Mouse (Mus musculus) heart, embryonic 13.5 days (tissue): ENCODE measurements around the gene Safb. TPM values are rescaled to one million over a fixed set of nuclear protein-coding genes. Genes with fewer than 3 reads are reported as not detected.
"Not testable (repeated sequence)": the region's sequence is repeated elsewhere in the genome, so short reads cannot be mapped to it uniquely, and the experiment has no call there.

ENCODE experiments used
- ATAC-seq: fragments of 200-750 bp; cut with Nextera tagmentation; 2 replicates; pipeline ENCODE4 v1.8.0; 2017; ENCODE audit warnings: moderate TSS enrichment; ENCODE audit not compliant: insufficient number of reproducible peaks, low FRiP score, low TSS enrichment; ENCODE audit errors: extremely low read depth
- H3K27ac ChIP-seq: fragments of 300-500 bp; sonication (generic); replicated peaks from 2 replicates; pipeline ENCODE4 v1.5.1; 2015; ENCODE audit warnings: moderate library complexity, mild to moderate bottlenecking, inconsistent platforms
- H3K27me3 ChIP-seq: fragments of 300-500 bp; sonication (generic); replicated peaks from 2 replicates; pipeline ENCODE4 v1.6.1; 2015; ENCODE audit warnings: mild to moderate bottlenecking, inconsistent platforms
- H3K36me3 ChIP-seq: fragments of 300-500 bp; sonication (generic); 2 replicates; pipeline ENCODE4 v1.6.1; 2015; ENCODE audit warnings: mild to moderate bottlenecking, inconsistent platforms
- H3K4me1 ChIP-seq: fragments of 300-500 bp; sonication (generic); 2 replicates; pipeline ENCODE4 v1.6.1; 2015; ENCODE audit warnings: inconsistent platforms
- H3K4me2 ChIP-seq: fragments of 300-500 bp; sonication (generic); 2 replicates; pipeline ENCODE4 v1.6.1; 2015; ENCODE audit warnings: inconsistent platforms, mild to moderate bottlenecking, moderate library complexity
- H3K4me3 ChIP-seq: fragments of 300-500 bp; sonication (generic); 2 replicates; pipeline ENCODE4 v1.5.1; 2015; ENCODE audit warnings: moderate library complexity, mild to moderate bottlenecking, inconsistent platforms
- H3K9ac ChIP-seq: fragments of 300-500 bp; sonication (generic); 2 replicates; pipeline ENCODE4 v1.6.1; 2015; ENCODE audit warnings: inconsistent platforms, mild to moderate bottlenecking, moderate library complexity
- H3K9me3 ChIP-seq: fragments of 300-500 bp; sonication (generic); 2 replicates; pipeline ENCODE4 v1.6.1; 2016; ENCODE audit warnings: inconsistent platforms
- WGBS: fragments of 180-500 bp; shearing (Covaris S2); methylation state at CpG from one replicate; pipeline ENCODE4 v1.1.7; 2015; ENCODE audit warnings: mixed read lengths; 5-methylcytosine and 5-hydroxymethylcytosine counted together
- polyA plus RNA-seq: library from polyadenylated mRNA; unstranded; fragments of >200 nt; fragmentation: Nextera tagmentation; extraction: Ambion mirVana; gene quantifications from 2 replicates; pipeline ENCODE4 v1.2.1, GENCODE M21; 2015

The Safb gene
- polyA plus RNA-seq, 1 experiment from 2014 or later, result 68.1 TPM

DNA sequence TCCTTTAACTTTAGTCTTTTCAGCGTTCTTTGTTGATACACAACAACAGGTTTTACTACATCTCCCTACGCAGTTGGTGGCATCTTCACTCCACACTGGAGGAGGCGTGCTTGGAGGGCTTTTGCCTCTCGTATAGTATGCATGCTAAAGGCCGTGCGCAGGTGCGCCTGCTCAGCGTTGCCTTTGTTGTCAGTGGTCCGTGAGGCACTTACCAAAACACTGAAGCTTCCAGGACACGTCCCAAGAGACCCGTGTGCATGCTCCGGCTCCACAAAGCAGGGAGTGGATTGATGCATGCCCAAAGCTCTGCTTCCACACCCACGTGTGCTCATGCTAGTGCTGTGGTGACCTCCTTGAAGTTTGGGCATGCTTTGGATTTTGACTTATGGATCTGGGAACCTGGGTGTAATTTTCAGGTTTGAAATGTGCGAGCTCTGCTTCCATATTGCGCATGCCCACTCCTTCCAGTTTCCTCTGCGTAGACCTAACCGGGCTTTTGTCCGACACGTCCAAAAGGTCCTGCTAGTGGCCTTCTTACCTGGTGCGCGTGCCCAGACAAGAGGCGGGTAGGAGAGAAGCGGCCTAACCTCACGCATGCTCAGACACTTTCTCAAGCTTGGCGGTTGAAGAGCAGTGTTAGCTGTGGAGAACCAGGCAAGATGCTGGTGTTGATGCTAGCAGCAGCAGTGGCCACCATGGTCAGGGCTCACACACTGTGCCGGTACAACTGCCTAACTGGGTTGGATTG lies 43.1 kb downstream of the Safb start, which contains the start of gene Catsperd:
Gene Catsperd, plus strand, starts transcription at position 614 of the 748 bp plus-strand sequence.
- H3K36me3 ChIP-seq, result peaks cover 20% of the 10 kb centered on the region
- H3K9me3 ChIP-seq, result no peaks in the 10 kb centered on the region
- peak within 1 kb of the TSS; percentile 98 for H3K4me3 ChIP-seq
- H3K27ac ChIP-seq, result peak within 1 kb of the TSS; percentile 76
- peak within 1 kb of the TSS; percentile 96 for H3K9ac ChIP-seq
- peaks cover 25% of the 10 kb centered on the region for H3K4me1 ChIP-seq
- no peaks in the 10 kb centered on the region for H3K27me3 ChIP-seq
- ATAC-seq, result no peak
- WGBS, result 13% methylated on average over 26 of the region's 26 CpGs
- H3K4me2 ChIP-seq, result peak within 1 kb of the TSS; percentile 98

DNA sequence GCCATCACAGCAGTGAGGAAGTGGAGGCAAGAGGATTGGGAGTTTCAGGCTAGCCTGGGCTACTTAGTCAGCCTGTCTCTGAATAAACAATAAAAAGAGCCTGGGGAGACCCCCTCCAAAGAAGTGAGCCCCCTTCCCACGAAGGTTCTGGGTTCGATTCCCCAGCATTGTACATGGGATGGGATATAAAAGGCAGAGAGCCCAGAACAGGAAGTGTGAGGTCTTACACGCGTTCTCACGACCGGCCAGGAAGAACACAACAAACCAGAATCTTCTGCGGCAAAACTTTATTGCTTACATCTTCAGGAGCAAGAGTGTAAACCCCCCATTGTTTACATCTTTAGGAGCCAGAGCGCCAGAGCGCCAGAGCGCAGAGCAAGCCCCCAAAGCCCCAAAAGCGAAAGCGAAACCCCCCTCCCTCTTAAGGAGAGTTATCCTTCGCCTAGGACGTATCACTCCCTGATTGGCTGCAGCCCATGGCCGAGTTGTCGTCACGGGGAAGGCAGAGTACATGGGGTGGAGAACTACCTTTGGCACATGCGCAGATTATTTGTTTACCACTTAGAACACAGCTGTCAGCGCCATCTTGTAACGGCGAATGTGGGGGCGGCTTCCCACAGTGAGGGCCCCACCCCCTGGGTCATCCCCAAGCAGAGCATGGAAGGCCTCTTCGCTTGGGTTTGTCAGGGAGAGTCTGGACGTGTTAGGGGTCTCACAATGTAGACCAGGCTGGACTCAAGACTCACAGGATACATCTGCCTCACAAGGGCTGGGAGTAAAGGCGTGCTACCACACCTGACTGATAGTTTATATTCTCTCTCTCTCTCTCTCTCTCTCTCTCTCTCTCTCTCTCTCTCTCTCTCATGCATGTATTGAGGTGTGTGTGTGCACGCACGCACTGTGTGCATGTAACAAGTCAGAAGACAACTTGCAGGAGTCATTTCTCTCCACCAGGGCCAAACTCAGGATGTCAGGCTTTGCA lies 45.5 kb downstream of the Safb start:
- 82% methylated on average over 27 of the region's 27 CpGs for WGBS
- not testable (repeated sequence) for H3K27me3 ChIP-seq, H3K4me3 ChIP-seq, H3K9ac ChIP-seq, H3K36me3 ChIP-seq, ATAC-seq, H3K27ac ChIP-seq, H3K4me2 ChIP-seq, H3K9me3 ChIP-seq
- peaks cover 22% of the 10 kb centered on the region for H3K4me1 ChIP-seq

DNA sequence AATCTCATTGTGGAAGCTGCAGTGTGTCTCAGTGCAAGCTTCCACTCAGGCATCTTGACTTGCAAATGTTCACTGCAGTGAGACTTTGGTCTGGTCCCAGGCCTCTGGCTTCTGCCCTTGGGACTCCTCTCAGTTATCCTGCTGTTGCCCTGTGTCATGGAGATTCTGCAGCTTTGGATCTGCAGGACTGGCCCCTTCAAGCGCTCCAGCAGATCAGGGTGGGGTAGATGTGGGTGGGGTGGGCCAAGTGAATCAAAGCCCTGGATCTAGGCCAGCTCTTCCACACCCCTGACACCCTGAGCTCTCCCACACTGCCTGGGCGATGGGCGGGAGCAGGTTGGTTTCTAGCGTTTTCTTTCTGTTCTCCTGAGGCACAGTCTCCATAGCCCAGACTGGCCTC lies 47.2 kb downstream of the Safb start:
- WGBS, result 58% methylated on average over 4 of the region's 4 CpGs
- Histone ChIP-seq H3K27ac (no peak overlapping the region), H3K4me1 (peaks cover 10% of the 10 kb centered on the region), H3K36me3 (no peaks in the 10 kb centered on the region), H3K4me3 (no peak overlapping the region), H3K9ac (no peak overlapping the region), H3K9me3 (no peaks in the 10 kb centered on the region), H3K27me3 (no peaks in the 10 kb centered on the region), H3K4me2 (no peak overlapping the region)
- no peak for ATAC-seq

DNA sequence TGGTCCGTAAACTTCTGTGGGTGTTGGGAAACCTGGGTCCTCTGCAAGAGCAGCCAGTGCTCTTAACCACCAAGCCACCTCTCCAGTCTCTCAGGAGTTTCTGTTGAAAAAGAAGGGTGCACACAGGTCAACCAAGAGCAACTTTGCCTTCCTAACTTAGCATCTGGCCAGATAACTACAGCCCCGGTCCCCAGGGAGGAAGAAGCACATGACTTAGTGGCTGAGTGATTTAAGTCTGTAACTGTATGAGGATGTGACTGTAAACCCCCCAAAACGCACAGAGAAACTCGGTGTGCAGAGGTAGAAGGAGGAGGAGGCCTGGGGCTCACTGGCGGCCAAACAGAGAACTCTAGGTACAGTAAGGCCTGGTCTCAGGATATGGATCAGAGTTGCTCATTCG lies 49.4 kb downstream of the Safb start:
- Histone ChIP-seq H3K9ac (no peak overlapping the region), H3K27me3 (no peaks in the 10 kb centered on the region), H3K4me3 (no peak overlapping the region), H3K27ac (no peak overlapping the region), H3K4me2 (no peak overlapping the region), H3K9me3 (no peaks in the 10 kb centered on the region), H3K4me1 (no peaks in the 10 kb centered on the region), H3K36me3 (no peaks in the 10 kb centered on the region)
- no peak for ATAC-seq
- WGBS, result 73% methylated on average over 6 of the region's 6 CpGs

DNA sequence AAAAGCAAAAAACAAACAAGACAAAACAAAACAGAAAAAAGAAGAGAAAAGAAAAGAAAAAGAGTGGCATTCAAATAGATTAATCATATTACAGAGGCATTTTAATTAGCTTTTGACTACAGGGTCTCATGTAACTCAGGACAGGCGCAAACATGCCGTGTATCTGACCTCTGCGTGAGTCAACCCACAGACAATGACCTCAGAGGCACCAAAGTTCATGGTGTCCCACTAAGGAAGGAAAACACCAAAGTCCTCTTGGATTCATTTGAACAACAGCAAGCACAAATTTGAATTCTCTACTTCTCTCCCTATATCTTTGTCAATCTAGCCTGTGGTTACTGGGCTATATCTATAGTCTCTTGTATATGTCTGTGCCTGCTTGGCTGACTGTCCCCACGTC lies 58.6 kb downstream of the Safb start:
- H3K9ac ChIP-seq, result no peak overlapping the region
- H3K36me3 ChIP-seq, result no peaks in the 10 kb centered on the region
- 77% methylated on average over 4 of the region's 4 CpGs for WGBS
- no peak overlapping the region for H3K27ac ChIP-seq
- no peak overlapping the region for H3K4me3 ChIP-seq
- no peaks in the 10 kb centered on the region for H3K9me3 ChIP-seq
- no peak for ATAC-seq
- no peak overlapping the region for H3K4me2 ChIP-seq
- peaks cover 5% of the 10 kb centered on the region; the same call in 1 of the 2 replicates for H3K4me1 ChIP-seq
- H3K27me3 ChIP-seq, result no peaks in the 10 kb centered on the region

DNA sequence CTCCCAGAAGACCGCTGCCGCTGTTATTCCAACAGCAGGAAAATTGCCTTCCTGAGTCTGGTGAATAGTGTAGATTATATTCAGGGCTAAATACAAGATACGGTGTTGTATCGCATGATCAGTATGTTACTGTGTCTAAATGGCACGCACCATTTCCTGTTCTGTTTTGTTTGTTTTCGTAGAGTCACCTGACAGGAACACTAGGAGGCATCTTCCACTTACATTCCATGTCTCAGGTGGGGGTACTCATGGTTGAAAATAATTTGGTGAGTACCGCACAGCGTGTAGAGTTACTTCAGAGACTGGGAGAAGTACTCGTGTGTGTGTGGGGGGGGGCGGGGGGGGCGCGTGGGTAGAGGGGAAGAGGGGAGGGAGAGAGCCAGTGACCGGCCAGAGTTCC lies 62.9 kb downstream of the Safb start:
- Histone ChIP-seq H3K36me3 (no peaks in the 10 kb centered on the region), H3K9ac (no peak overlapping the region), H3K4me2 (peak overlapping the region; percentile 18; the same call in 1 of the 2 replicates), H3K4me1 (peaks cover 5% of the 10 kb centered on the region; the same call in 1 of the 2 replicates), H3K27me3 (no peaks in the 10 kb centered on the region), H3K4me3 (no peak overlapping the region), H3K9me3 (no peaks in the 10 kb centered on the region), H3K27ac (no peak overlapping the region)
- ATAC-seq, result no peak
- WGBS, result 54% methylated on average over 11 of the region's 13 CpGs

DNA sequence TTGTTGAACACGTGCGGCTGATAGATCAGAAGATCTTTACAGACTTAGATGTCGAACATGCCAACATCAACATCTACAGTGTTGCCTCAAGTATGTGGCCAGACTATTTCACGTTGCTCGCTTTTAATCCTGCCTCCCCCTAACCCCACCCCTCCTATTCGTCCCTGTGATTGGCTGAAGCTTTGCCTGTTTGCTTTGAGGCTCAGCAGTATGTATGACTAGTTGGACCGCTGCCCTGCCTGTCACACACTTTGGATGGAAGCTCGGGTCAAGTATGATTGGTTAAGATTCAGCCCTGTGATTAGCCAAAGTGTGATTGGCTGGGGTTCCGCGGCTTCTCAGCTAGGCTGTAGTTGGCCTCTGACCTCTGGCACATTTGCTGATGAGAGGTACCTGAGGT lies 67.2 kb downstream of the Safb start:
- no peak for ATAC-seq
- 25% methylated on average over 10 of the region's 10 CpGs for WGBS
- no peak overlapping the region for H3K9ac ChIP-seq
- H3K36me3 ChIP-seq, result no peaks in the 10 kb centered on the region
- H3K27ac ChIP-seq, result no peak overlapping the region
- no peaks in the 10 kb centered on the region for H3K9me3 ChIP-seq
- H3K4me1 ChIP-seq, result peaks cover 5% of the 10 kb centered on the region; the same call in 1 of the 2 replicates
- H3K4me3 ChIP-seq, result no peak overlapping the region
- 0 out of 2 replicates have a peak, but pooled peaks cover 3% of the 10 kb centered on the region for H3K27me3 ChIP-seq
- no peak overlapping the region for H3K4me2 ChIP-seq

DNA sequence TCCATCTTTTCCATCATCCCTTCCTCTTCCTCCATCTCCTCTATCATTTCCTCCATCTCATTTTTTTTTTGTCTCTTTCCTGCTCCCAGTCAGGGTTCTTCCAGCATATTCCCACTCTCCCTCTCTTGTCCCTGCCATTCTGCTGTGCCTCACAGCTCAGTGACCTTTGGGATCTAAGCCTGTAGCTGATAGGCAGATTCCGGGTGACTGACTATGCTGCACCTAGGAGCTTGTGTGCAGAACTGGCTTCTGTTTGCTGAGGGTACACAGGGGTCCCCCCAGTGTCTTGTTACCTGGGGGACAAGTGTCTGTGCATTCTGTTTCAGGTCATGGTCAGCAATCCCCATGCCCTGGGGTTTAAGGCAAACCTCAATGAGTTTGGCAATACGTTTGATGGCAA lies 70.1 kb downstream of the Safb start:
- H3K36me3 ChIP-seq, result no peaks in the 10 kb centered on the region
- no peaks in the 10 kb centered on the region for H3K9me3 ChIP-seq
- H3K9ac ChIP-seq, result no peak overlapping the region
- no peak overlapping the region for H3K4me2 ChIP-seq
- WGBS, result 71% methylated on average over 2 of the region's 2 CpGs
- H3K27ac ChIP-seq, result no peak overlapping the region
- H3K4me3 ChIP-seq, result no peak overlapping the region
- no peak for ATAC-seq
- 0 out of 2 replicates have a peak, but pooled peaks cover 3% of the 10 kb centered on the region for H3K27me3 ChIP-seq
- no peaks in the 10 kb centered on the region for H3K4me1 ChIP-seq

DNA sequence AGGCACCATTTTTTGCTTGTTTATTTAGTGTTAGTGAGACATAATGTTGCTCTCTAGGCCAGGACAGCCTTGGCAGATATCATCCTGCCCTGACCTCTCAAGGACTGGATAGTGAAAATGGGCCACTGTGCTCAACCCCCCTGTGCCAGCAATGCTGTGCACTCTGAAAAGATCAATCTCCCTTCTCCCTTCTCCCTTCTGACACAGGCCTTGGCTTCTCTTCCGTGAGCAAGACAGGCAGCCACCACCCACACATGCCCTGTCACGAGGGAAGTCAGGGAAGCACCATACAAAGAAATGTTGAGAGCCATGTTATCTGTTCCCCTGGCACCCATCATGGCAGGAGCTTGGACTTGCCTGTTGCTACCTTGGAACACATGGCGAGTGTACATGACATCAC lies 70.7 kb downstream of the Safb start:
- Histone ChIP-seq H3K9me3 (no peaks in the 10 kb centered on the region), H3K4me1 (no peaks in the 10 kb centered on the region), H3K36me3 (no peaks in the 10 kb centered on the region), H3K27me3 (0 out of 2 replicates have a peak, but pooled peaks cover 3% of the 10 kb centered on the region), H3K27ac (no peak overlapping the region), H3K9ac (no peak overlapping the region), H3K4me2 (no peak overlapping the region), H3K4me3 (no peak overlapping the region)
- 51% methylated on average over 3 of the region's 3 CpGs for whole genome bisulfite sequencing
- no peak for ATAC-seq
